Mouse (Mus musculus) neural tube, embryonic 14.5 days (tissue): ENCODE data around the gene Mtrex. TPM values are rescaled to one million over a fixed set of nuclear protein-coding genes. Genes with fewer than 3 reads are reported as not detected.

ENCODE experiments used
- ATAC-seq: fragments of 200-750 bp; cut with Nextera tagmentation; 2 replicates; pipeline ENCODE4 v1.8.0; 2017; ENCODE audit warnings: low read depth, mild to moderate bottlenecking, moderate TSS enrichment, moderate library complexity
- H3K27ac ChIP-seq: fragments of 300-500 bp; sonication (generic); 2 replicates; pipeline ENCODE4 v1.5.1; 2014; ENCODE audit warnings: low read depth, mild to moderate bottlenecking, control low read depth, low read length, moderate library complexity, mixed read lengths
- H3K27me3 ChIP-seq: fragments of 300-500 bp; sonication (generic); 2 replicates; pipeline ENCODE4 v1.6.1; 2014; ENCODE audit warnings: low read length; ENCODE audit not compliant: control insufficient read depth, insufficient read depth
- H3K36me3 ChIP-seq: fragments of 300-500 bp; sonication (generic); 2 replicates; pipeline ENCODE4 v1.6.1; 2014; ENCODE audit warnings: low read length, mixed read lengths; ENCODE audit not compliant: control insufficient read depth, insufficient read depth
- H3K4me1 ChIP-seq: fragments of 300-500 bp; sonication (generic); 2 replicates; pipeline ENCODE4 v1.6.1; 2014; ENCODE audit warnings: low read length; ENCODE audit not compliant: control insufficient read depth, insufficient read depth
- H3K4me2 ChIP-seq: fragments of 300-500 bp; sonication (generic); 2 replicates; pipeline ENCODE4 v1.6.1; 2014; ENCODE audit warnings: mild to moderate bottlenecking, low read depth, low read length, control low read depth
- H3K4me3 ChIP-seq: fragments of 300-500 bp; sonication (generic); 2 replicates; pipeline ENCODE4 v1.5.1; 2014; ENCODE audit warnings: low read depth, low read length, control low read depth, mixed read lengths
- H3K9ac ChIP-seq: fragments of 300-500 bp; sonication (generic); replicated peaks from 2 replicates; pipeline ENCODE4 v1.6.1; 2014; ENCODE audit warnings: low read depth, mild to moderate bottlenecking, control low read depth, low read length, mixed read lengths
- H3K9me3 ChIP-seq: fragments of 300-500 bp; sonication (generic); 2 replicates; pipeline ENCODE4 v1.6.1; 2016; ENCODE audit warnings: low read length; ENCODE audit not compliant: control insufficient read depth
- WGBS: fragments of 180-500 bp; shearing (Covaris S2); extraction: QIAGEN DNeasy Blood & Tissue Kit; methylation state at CpG from one replicate; pipeline ENCODE4 v1.1.7; 2014; 5-methylcytosine and 5-hydroxymethylcytosine counted together
- polyA plus RNA-seq: library from polyadenylated mRNA; unstranded; fragments of >200 nt; fragmentation: Nextera tagmentation; extraction: Ambion mirVana; gene quantifications from 2 replicates; pipeline ENCODE4 v1.2.1, GENCODE M21; 2014

Gene Mtrex
- polyA plus RNA-seq, 1 experiment from 2014 or later: 66.8 TPM

GRCm38 (mm10) chr13:112938130-112938529 lies 10.9 kb upstream of the Mtrex start:
- ATAC-seq: no peak
- Histone ChIP-seq H3K4me1 (no peaks in the 10 kb centered on the region), H3K27ac (no peak overlapping the region), H3K9ac (no peak overlapping the region), H3K36me3 (peaks cover 30% of the 10 kb centered on the region), H3K9me3 (no peaks in the 10 kb centered on the region), H3K27me3 (no peaks in the 10 kb centered on the region), H3K4me3 (no peak overlapping the region), H3K4me2 (no peak overlapping the region)
- 94% methylated on average over 8 of the region's 8 CpGs for WGBS

DNA sequence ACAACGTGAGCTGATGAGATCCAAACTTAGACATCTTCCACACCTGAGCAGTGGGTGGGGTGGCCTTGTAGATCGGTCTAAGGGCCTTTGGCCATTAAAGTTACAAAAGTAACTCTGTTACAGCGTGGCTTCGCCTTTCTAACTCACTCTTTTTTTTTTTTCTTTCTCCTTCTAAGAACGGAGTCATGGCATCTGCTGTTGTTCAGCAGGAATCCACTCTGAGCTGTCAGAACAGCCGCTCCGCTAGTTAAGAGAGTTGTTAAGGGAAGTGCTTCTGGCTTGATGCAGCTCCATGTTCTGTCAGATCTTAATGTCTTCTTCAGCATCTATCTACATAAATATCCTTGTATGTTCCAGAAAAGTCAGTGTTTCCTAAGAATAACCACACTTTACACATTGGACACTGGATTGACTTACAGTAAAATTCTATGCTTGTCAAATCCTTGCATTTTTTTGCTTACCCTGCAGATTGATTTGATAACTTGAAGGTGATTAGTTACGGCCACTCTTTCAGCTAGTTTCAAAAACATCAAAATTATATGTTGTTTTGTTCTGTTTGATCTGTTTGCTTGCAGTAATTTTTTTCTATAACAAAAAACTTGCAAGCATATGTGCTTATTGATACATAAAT lies 955 bp upstream of the Mtrex start:
- H3K9ac ChIP-seq: peak overlapping the region; percentile 70
- peak overlapping the region; percentile 81 for H3K4me3 ChIP-seq
- no peak for ATAC-seq
- H3K9me3 ChIP-seq: no peaks in the 10 kb centered on the region
- H3K4me2 ChIP-seq: peak overlapping the region; percentile 61
- peaks cover 11% of the 10 kb centered on the region; the same call in 1 of the 2 replicates for H3K36me3 ChIP-seq
- peaks cover 18% of the 10 kb centered on the region for H3K4me1 ChIP-seq
- H3K27ac ChIP-seq: peak overlapping the region; percentile 73; the same call in 1 of the 2 replicates
- no peaks in the 10 kb centered on the region; the same call in 1 of the 2 replicates for H3K27me3 ChIP-seq
- 8% methylated on average over 8 of the region's 8 CpGs for WGBS

- ATAC-seq: no peak
- Histone ChIP-seq H3K4me2 (peak overlapping the region; percentile 52), H3K4me3 (peak overlapping the region; percentile 81), H3K36me3 (0 out of 2 replicates have a peak, but pooled peaks cover 4% of the 10 kb centered on the region), H3K27ac (peak overlapping the region; percentile 73), H3K27me3 (no peaks in the 10 kb centered on the region; the same call in 1 of the 2 replicates), H3K9me3 (no peaks in the 10 kb centered on the region), H3K9ac (peak overlapping the region; percentile 70), H3K4me1 (peaks cover 18% of the 10 kb centered on the region)
- 0% methylated on average over 19 of the region's 19 CpGs for WGBS
Observed at GRCm38 (mm10) chr13:112926796-112927195, 402 bp downstream of the Mtrex start.

- Histone ChIP-seq H3K27me3 (no peaks in the 10 kb centered on the region; the same call in 1 of the 2 replicates), H3K36me3 (0 out of 2 replicates have a peak, but pooled peaks cover 5% of the 10 kb centered on the region), H3K27ac (no peak overlapping the region), H3K4me3 (peak overlapping the region; percentile 81), H3K4me2 (peak overlapping the region; percentile 52), H3K9me3 (no peaks in the 10 kb centered on the region), H3K4me1 (peaks cover 18% of the 10 kb centered on the region), H3K9ac (no peak overlapping the region; the same call in 1 of the 2 replicates)
- ATAC-seq: no peak
- WGBS: 83% methylated on average over 4 of the region's 4 CpGs
Observed at GRCm38 (mm10) chr13:112925976-112926375, 1.2 kb downstream of the Mtrex start.

GRCm38 (mm10) chr13:112925266-112925665 lies 1.9 kb downstream of the Mtrex start:
- H3K4me1 ChIP-seq: peaks cover 18% of the 10 kb centered on the region
- ATAC-seq: no peak
- 0 out of 2 replicates have a peak, but pooled peaks cover 4% of the 10 kb centered on the region for H3K36me3 ChIP-seq
- no peaks in the 10 kb centered on the region for H3K9me3 ChIP-seq
- H3K4me3 ChIP-seq: no peak overlapping the region
- no peak overlapping the region for H3K9ac ChIP-seq
- H3K27me3 ChIP-seq: no peaks in the 10 kb centered on the region; the same call in 1 of the 2 replicates
- no peak overlapping the region for H3K4me2 ChIP-seq
- WGBS: 75% methylated on average over 6 of the region's 6 CpGs
- no peak overlapping the region for H3K27ac ChIP-seq

DNA sequence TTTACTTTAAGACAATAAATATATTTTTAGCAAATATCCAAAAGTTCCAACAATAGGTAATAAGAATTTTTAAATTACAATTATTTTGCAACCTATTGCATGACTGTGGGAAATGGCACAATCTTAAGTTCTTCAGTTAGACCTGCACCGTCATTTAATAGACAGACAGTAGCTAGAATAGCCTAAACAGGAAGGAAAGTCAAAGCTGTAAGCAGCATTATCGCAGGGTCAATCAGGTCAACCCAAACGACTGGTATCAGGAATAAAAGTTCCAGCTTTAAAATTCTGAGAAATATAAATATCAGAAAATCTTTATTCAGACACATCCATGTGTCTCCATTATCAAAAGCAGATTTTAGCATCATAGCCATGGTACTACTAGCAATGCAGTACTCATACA lies 6.3 kb downstream of the Mtrex start:
- 94% methylated on average over 3 of the region's 3 CpGs for WGBS

GRCm38 (mm10) chr13:112919141-112919865 lies 7.9 kb downstream of the Mtrex start:
- Histone ChIP-seq H3K4me1 (no peaks in the 10 kb centered on the region), H3K36me3 (peaks cover 33% of the 10 kb centered on the region), H3K27me3 (no peaks in the 10 kb centered on the region), H3K4me3 (no peak overlapping the region), H3K9ac (no peak overlapping the region), H3K27ac (no peak overlapping the region), H3K4me2 (no peak overlapping the region), H3K9me3 (no peaks in the 10 kb centered on the region)
- WGBS: 79% methylated on average over 4 of the region's 4 CpGs
- no peak for ATAC-seq

More for the DNA sequence above, 6.3 kb downstream of the Mtrex start:
- H3K4me1 ChIP-seq: peaks cover 6% of the 10 kb centered on the region
- no peak for ATAC-seq
- H3K9me3 ChIP-seq: no peaks in the 10 kb centered on the region
- H3K27ac ChIP-seq: no peak overlapping the region
- no peak overlapping the region for H3K4me3 ChIP-seq
- no peak overlapping the region for H3K9ac ChIP-seq
- H3K27me3 ChIP-seq: no peaks in the 10 kb centered on the region
- H3K4me2 ChIP-seq: no peak overlapping the region
- peaks cover 30% of the 10 kb centered on the region for H3K36me3 ChIP-seq

- ATAC-seq: no peak
- Histone ChIP-seq H3K4me3 (no peak overlapping the region), H3K36me3 (peaks cover 31% of the 10 kb centered on the region)
Observed at GRCm38 (mm10) chr13:112910434-112910833, 16.8 kb downstream of the Mtrex start.

GRCm38 (mm10) chr13:112909663-112910062 lies 17.5 kb downstream of the Mtrex start:
- H3K27me3 ChIP-seq: no peaks in the 10 kb centered on the region
- no peak overlapping the region for H3K4me3 ChIP-seq
- no peak overlapping the region for H3K27ac ChIP-seq
- H3K36me3 ChIP-seq: peaks cover 36% of the 10 kb centered on the region
- H3K4me1 ChIP-seq: no peaks in the 10 kb centered on the region
- no peak overlapping the region for H3K4me2 ChIP-seq
- H3K9me3 ChIP-seq: no peaks in the 10 kb centered on the region
- 78% methylated on average over 4 of the region's 4 CpGs for WGBS
- H3K9ac ChIP-seq: no peak overlapping the region
- ATAC-seq: no peak

More at GRCm38 (mm10) chr13:112910434-112910833, 16.8 kb downstream of the Mtrex start:
- WGBS: 91% methylated on average over 4 of the region's 4 CpGs
- Histone ChIP-seq H3K4me2 (no peak overlapping the region), H3K9ac (no peak overlapping the region), H3K4me1 (no peaks in the 10 kb centered on the region), H3K9me3 (no peaks in the 10 kb centered on the region), H3K27me3 (no peaks in the 10 kb centered on the region), H3K27ac (no peak overlapping the region)
